Mouse (Mus musculus) heart, embryonic 16.5 days (tissue): Measurements from ENCODE around the gene Txndc5. TPM values are rescaled to one million over a fixed set of nuclear protein-coding genes. Genes with fewer than 3 reads are reported as not detected.

Experiments
- ATAC-seq: fragments of 200-750 bp; cut with Nextera tagmentation; replicated peaks from 2 replicates; pipeline ENCODE4 v1.8.0; 2017; ENCODE audit warnings: moderate number of reproducible peaks; ENCODE audit not compliant: insufficient read depth, low FRiP score; ENCODE audit errors: extremely low read depth
- H3K27ac ChIP-seq: fragments of 300-500 bp; sonication (generic); 2 replicates; pipeline ENCODE4 v1.5.1; 2014; ENCODE audit warnings: mild to moderate bottlenecking, low read length, control low read depth, moderate library complexity
- H3K27me3 ChIP-seq: fragments of 300-500 bp; sonication (generic); 2 replicates; pipeline ENCODE4 v1.6.1; 2014; ENCODE audit warnings: low read length, mixed read lengths; ENCODE audit not compliant: control insufficient read depth, insufficient read depth
- H3K36me3 ChIP-seq: fragments of 300-500 bp; sonication (generic); 2 replicates; pipeline ENCODE4 v1.6.1; 2014; ENCODE audit not compliant: control insufficient read depth, insufficient read depth
- H3K4me1 ChIP-seq: fragments of 300-500 bp; sonication (generic); 2 replicates; pipeline ENCODE4 v1.6.1; 2014; ENCODE audit warnings: low read length, mixed read lengths; ENCODE audit not compliant: control insufficient read depth, insufficient read depth
- H3K4me2 ChIP-seq: fragments of 300-500 bp; sonication (generic); 2 replicates; pipeline ENCODE4 v1.6.1; 2014; ENCODE audit warnings: low read depth, mild to moderate bottlenecking, control low read depth, low read length
- H3K4me3 ChIP-seq: fragments of 300-500 bp; sonication (generic); 2 replicates; pipeline ENCODE4 v1.5.1; 2014; ENCODE audit warnings: mild to moderate bottlenecking, control low read depth, low read length
- H3K9ac ChIP-seq: fragments of 300-500 bp; sonication (generic); 2 replicates; pipeline ENCODE4 v1.6.1; 2014; ENCODE audit warnings: low read length, control low read depth
- H3K9me3 ChIP-seq: fragments of 300-500 bp; sonication (generic); replicated peaks from 2 replicates; pipeline ENCODE4 v1.6.1; 2016; ENCODE audit warnings: low read length; ENCODE audit not compliant: control insufficient read depth
- WGBS: fragments of 180-500 bp; shearing (Covaris S2); extraction: QIAGEN DNeasy Blood & Tissue Kit; methylation state at CpG from one replicate; pipeline ENCODE4 v1.1.7; 2014; 5-methylcytosine and 5-hydroxymethylcytosine counted together
- polyA plus RNA-seq: library from polyadenylated mRNA; unstranded; fragments of >200 nt; fragmentation: Nextera tagmentation; extraction: Ambion mirVana; gene quantifications from 2 replicates; pipeline ENCODE4 v1.2.1, GENCODE M21; 2015

The Txndc5 gene
- polyA plus RNA-seq, 1 experiment from 2014 or later: 164 TPM

- no peak overlapping the region for H3K9ac ChIP-seq
- H3K4me3 ChIP-seq: no peak overlapping the region
- H3K27ac ChIP-seq: no peak overlapping the region
- H3K36me3 ChIP-seq: no peaks in the 10 kb centered on the region
- no peaks in the 10 kb centered on the region for H3K27me3 ChIP-seq
- peaks cover 4% of the 10 kb centered on the region; the same call in 1 of the 2 replicates for H3K4me1 ChIP-seq
- no peak for ATAC-seq
- 80% methylated on average over 5 of the region's 5 CpGs for WGBS
- no peak overlapping the region for H3K4me2 ChIP-seq
- H3K9me3 ChIP-seq: no peaks in the 10 kb centered on the region
Measured at GRCm38 (mm10) chr13:38451446-38451845, 77.2 kb downstream of the Txndc5 start.

Other genes with a start within 250 kb of the Txndc5 start
- 2.5 TPM in 2 replicates for gene Bmp6, start 183.7 kb downstream of the Txndc5 start, polyA plus RNA-seq
- gene Bloc1s5, start 106.3 kb upstream of the Txndc5 start, polyA plus RNA-seq: 18.1 and 19.7 TPM in 2 replicates
- gene Eef1e1, start 130.2 kb upstream of the Txndc5 start, polyA plus RNA-seq: 32.3 and 35.5 TPM in 2 replicates